Mouse (Mus musculus) stomach, postnatal 0 days (tissue): ENCODE data around the gene Dnajb3.

Source experiments
- CTCF ChIP-seq: IDR thresholded peaks from 2 replicates; pipeline ENCODE4 v1.5.1; 2016; ENCODE audit warnings: antibody characterized with exemption, low read depth, mild to moderate bottlenecking, moderate library complexity
- EP300 ChIP-seq: optimal IDR thresholded peaks from 2 replicates; pipeline ENCODE3; 2016; ENCODE audit warnings: antibody characterized with exemption

GRCm38 (mm10) chr1:88254793-88255465, 49.3 kb upstream of the Dnajb3 start:
- TF ChIP-seq CTCF: no peak
- no peak for TF ChIP-seq EP300
